Mouse (Mus musculus) mouse embryonic stem cell (cell line): Measurements from ENCODE around the gene Vmn1r39.
"Not testable (repeated sequence)": the region's sequence is repeated elsewhere in the genome, so short reads cannot be mapped to it uniquely, and the experiment has no call there.

Experiments used
- in situ Hi-C, 2 experiments: fragments of 300-500 bp; cut with MboI; formaldehyde crosslinking; loops; 1 replicate in 1 of 2; 3 replicates in 1 of 2; pipeline ENCODE4 v1.14.3; 2019 to 2020; ENCODE audit warnings: low sequenced_read_pairs in 2 of 2, low pct_unique_long_range_greater_than_20kb in 1 of 2, mixed read lengths in 1 of 2; ENCODE audit not compliant: unreplicated experiment in 1 of 2

The Vmn1r39 gene

DNA sequence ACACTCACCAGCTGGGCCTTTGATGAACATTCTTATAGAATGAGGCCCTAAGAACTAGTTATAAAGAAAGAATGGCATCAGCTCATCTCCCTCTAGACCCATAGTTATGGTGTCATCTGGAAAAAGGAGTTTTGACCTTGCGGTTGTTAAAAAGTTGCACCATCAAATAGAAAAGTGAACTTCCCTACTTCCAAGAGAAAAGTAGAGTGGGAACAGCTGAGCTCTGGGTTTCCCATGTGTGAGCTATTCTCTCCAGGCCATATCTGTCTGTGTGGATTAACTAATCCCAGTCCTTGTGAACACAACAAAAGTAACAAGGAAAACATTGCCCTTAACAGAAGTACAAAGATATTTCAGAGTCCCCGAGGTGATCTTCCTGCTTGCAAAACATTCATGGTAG lies at the start of gene Vmn1r39:
Gene Vmn1r39, minus strand, starts transcription at position 101 of the 400 bp plus-strand sequence.
- in situ Hi-C loops: no loop called here

DNA sequence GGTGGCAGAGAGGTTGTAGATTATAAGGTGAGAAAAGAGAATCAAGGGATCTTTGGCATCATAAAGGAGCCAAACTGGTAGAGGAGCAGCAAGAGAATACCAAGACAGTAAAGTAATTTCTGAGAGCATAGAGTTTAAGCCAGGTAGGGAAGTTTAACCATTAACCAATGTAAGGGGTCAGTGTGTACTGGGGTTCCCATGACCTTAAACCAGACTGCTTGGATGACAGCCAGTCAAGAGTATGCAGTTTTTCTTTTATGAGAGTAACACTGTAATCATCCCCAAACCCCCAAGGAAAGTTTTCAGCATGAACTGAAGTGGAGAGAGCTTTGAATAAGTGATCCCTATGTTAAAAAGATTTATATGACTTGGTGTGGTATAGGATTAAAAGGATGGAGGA lies 49.0 kb upstream of the Vmn1r39 start:
- in situ Hi-C loops: no loop called here

DNA sequence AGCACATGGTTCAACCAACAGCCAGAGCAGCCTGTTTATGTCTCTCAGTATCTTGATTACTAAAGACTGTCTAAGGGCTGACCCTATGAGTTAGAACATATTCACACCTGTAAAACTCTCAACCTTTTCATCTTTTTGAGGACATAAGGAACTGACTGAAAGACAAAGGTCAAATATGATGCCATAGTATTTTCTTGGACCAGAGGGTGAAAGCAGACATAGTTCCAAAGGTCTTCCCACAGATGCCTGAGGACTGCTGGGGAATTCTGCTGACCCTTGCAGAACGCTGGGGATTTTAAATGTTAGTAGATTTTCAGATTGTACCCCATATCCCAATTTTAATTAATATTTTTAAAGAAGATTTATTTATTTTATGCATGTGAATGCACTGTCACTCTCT lies 47.9 kb upstream of the Vmn1r39 start:
- in situ Hi-C loops: no loop called here

DNA sequence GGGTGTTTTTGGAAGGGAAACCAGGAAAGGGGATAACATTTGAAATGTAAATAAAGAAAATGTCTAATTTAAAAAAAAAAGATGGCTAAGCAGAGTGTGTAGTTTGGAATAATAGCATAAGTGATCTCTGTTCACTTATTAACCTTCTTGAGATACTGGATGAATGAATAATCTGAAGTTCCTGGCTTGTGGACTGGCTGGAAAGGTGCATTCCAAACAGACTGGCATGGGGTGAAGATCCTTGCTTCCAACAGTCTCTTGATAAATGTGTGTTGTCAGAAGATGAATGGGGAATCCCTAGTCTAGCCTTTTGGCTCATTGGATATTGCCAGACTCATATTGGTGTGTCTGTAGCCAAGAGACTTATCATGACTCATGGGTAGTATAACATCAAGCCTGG lies 45.8 kb upstream of the Vmn1r39 start:
- in situ Hi-C loops: no loop called here

DNA sequence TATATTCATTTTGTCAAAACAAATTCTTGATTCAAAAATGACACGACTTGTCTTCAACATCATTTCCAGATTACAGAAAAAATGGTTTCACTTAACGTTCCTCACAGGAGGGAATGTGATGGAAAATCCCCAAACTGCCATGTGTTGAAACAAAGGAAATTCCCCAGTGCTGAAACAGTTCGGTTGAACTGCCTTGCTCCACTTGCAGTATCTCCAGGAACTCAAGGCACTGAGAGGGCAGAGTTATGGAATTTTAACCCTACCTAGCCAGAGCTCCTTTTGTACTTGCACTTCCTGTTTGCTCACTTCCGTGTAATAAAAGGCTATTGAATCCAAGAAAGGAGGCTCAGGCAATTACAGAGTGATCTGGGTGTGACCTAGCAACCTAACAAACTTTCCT lies 38.5 kb upstream of the Vmn1r39 start:
- in situ Hi-C loops: loop anchor here in 1 of 2 experiments (10.0 kb wide), 1 partner anchor 306 kb away; no protein-coding TSS in a partner anchor

DNA sequence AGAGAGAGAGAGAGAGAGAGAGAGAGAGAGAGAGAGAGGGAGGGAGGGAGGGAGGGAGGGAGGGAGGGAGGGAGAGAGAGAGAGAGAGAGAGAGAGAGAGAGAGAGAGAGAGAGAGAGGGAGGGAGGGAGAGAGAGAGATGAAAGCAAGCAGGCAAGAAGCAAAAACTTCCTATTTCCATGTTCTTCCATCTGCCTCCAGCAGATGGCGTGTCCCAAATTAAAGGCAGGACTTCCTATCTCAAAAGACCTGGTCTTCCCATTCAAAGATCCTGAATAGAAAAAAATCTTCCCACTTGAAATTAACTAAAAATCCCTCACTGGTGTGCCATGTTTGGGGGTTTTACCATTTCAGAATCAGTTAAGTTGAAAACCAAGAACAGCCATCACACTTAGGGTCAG lies 30.2 kb upstream of the Vmn1r39 start:
- in situ Hi-C loops: loop anchor here in 1 of 2 experiments (10.0 kb wide), 1 partner anchor 314 kb away; no protein-coding TSS in a partner anchor

DNA sequence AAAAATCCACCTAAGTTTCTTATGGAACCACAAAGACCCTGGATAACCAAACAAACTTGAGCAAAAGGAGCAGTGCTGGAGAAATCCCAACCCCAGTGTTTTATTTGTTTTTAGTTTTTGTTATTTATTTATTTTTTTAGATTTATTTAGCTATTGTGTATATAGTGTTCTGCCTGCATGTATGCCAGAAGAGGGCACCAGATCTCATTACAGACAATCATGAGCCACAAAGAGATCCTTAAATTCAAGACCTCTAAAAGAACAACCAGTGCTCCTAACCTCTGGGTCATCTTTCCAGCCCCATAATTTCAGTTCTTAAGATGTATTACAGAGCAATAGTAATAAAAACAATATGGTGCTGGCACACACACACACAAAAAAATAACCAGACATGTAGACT lies 26.5 kb upstream of the Vmn1r39 start:
- in situ Hi-C loops: no loop called here

DNA sequence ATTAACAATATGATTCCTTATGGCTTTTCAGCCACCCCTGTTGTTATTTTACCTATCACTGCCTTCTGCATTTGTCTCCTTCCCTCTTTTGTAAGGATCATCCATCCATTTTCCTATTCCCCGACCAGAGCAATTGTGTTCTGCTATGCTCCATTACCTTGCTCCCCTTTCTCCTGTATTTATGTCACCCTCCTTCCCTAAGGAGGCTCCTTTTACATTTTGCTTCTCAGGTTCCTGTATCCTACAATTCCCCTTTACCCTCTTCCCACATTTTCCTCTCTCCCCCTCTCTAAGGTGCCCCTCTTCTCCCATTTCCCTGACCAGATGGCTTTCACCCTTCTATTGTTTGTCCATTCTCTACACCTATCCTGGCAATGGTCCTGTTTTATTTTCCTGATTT lies 4.1 kb downstream of the Vmn1r39 start:
- in situ Hi-C loops: no loop called here

DNA sequence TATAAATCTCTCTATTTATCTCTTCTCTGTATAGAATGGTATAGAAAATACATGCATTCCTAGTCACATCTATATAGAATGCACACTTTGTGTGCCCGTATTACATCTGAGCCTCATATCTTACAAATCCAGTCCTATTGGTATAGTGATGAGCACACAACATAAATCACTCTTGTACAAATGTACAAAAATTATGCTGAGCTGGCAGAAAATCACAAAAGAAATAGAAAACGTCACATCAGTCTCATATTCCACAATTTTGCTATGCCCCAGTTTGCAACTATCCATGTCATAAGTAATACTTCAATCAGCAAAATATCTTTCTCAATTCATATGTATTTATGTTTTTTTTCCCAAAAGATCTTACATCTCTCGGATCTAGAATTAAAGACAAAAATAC lies 4.7 kb downstream of the Vmn1r39 start:
- in situ Hi-C loops: no loop called here

DNA sequence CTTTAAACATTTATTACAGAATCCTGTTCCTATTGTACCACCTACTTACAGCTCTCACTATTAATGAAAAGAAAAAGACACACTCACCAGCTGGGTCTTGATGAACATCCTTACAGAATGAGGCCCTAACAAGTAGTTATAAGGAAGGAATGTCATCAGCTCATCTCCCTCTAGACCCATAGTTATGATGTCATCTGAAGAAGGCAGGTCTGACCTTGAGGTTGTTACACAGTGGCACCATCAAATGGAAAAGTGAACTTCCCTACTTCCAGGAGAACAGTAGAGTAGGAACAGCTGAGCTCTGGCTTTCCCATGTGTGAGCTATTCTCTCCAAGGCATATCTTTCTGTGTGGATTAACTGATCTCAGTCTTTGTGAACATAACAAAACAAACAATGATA lies 27.9 kb downstream of the Vmn1r39 start, which contains the start of gene Vmn1r38:
Gene Vmn1r38, minus strand, starts transcription at position 101 of the 400 bp plus-strand sequence.
- in situ Hi-C loops: not testable (repeated sequence)
